Mouse (Mus musculus) kidney, postnatal 0 days (tissue): Measurements from ENCODE around the gene Kif1a. TPM values are rescaled to one million over a fixed set of nuclear protein-coding genes. Genes with fewer than 3 reads are reported as not detected.

Experiments used
- ATAC-seq: fragments of 200-750 bp; cut with Nextera tagmentation; replicated peaks from 2 replicates; pipeline ENCODE4 v1.8.0; 2017; ENCODE audit warnings: low read depth, moderate number of reproducible peaks, moderate TSS enrichment, moderate library complexity; ENCODE audit not compliant: low FRiP score
- DNase-seq: peaks from one replicate; pipeline ENCODE4 v3.0.0-alpha.2; 2016; ENCODE audit warnings: low spot score
- H3K27ac ChIP-seq: fragments of 300-500 bp; sonication (generic); 2 replicates; pipeline ENCODE4 v1.5.1; 2014; ENCODE audit warnings: mild to moderate bottlenecking
- H3K27me3 ChIP-seq: fragments of 300-500 bp; sonication (generic); 2 replicates; pipeline ENCODE4 v1.6.1; 2014; ENCODE audit warnings: low read length, mixed read lengths; ENCODE audit not compliant: insufficient read depth
- H3K36me3 ChIP-seq: fragments of 300-500 bp; sonication (generic); 2 replicates; pipeline ENCODE4 v1.6.1; 2014; ENCODE audit warnings: low read length, mixed read lengths; ENCODE audit not compliant: insufficient read depth
- H3K4me1 ChIP-seq: fragments of 300-500 bp; sonication (generic); replicated peaks from 2 replicates; pipeline ENCODE4 v1.6.1; 2014; ENCODE audit warnings: antibody characterized with exemption, low read length, mixed read lengths; ENCODE audit not compliant: insufficient read depth
- H3K4me2 ChIP-seq: fragments of 300-500 bp; sonication (generic); 2 replicates; pipeline ENCODE4 v1.6.1; 2014; ENCODE audit warnings: mild to moderate bottlenecking, low read length, moderate library complexity, mixed read lengths
- H3K4me3 ChIP-seq: fragments of 300-500 bp; sonication (generic); replicated peaks from 2 replicates; pipeline ENCODE4 v1.5.1; 2014; ENCODE audit warnings: low read depth, low read length
- H3K9ac ChIP-seq: fragments of 300-500 bp; sonication (generic); 2 replicates; pipeline ENCODE4 v1.6.1; 2014; ENCODE audit warnings: low read depth, low read length
- H3K9me3 ChIP-seq: fragments of 300-500 bp; sonication (generic); replicated peaks from 2 replicates; pipeline ENCODE4 v1.6.1; 2016; ENCODE audit warnings: low read length, inconsistent platforms, mixed read lengths
- CTCF ChIP-seq: IDR thresholded peaks from 2 replicates; pipeline ENCODE4 v1.5.1; 2016; ENCODE audit warnings: antibody characterized with exemption, low read depth, mild to moderate bottlenecking, moderate library complexity
- WGBS: fragments of 180-500 bp; shearing (Covaris S2); extraction: QIAGEN DNeasy Blood & Tissue Kit; methylation state at CpG from one replicate; pipeline ENCODE4 v1.1.7; 2014; 5-methylcytosine and 5-hydroxymethylcytosine counted together
- polyA plus RNA-seq: library from polyadenylated mRNA; unstranded; fragments of >200 nt; fragmentation: Nextera tagmentation; extraction: Ambion mirVana; gene quantifications from 2 replicates; pipeline ENCODE4 v1.2.1, GENCODE M21; 2015

Gene Kif1a
- polyA plus RNA-seq, 1 experiment from 2014 or later: 3.7 TPM

DNA sequence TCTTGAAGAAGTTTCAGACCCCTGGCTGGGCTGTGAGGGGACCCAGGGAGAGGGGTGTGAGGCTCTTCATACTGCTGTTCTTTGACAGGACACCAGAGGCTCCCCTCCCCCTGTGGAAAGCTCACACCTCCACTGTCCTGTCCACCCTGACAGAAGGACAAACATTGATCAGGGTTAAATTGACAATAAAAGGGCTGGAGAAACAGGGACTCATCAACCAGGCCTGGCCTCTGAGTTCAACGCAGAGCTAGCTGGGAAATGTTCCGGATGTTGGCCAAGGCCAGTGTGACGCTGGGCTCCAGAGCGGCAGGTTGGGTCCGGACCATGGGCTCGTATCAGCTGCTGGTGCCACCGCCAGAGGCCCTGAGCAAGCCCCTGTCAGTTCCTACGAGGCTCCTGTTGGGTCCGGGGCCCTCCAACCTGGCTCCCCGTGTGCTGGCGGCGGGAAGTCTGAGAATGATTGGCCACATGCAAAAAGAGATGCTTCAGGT is 33.3 kb upstream of the Kif1a start, which contains the start of gene Agxt:
Agxt (plus strand) TSS at position 205 of the 491 bp plus-strand sequence.
- WGBS: 89% methylated on average over 12 of the region's 12 CpGs
- no peak within 1 kb of the TSS for H3K27ac ChIP-seq
- no peak within 1 kb of the TSS for H3K4me3 ChIP-seq
- no peak within 1 kb of the TSS for H3K4me2 ChIP-seq
- H3K9me3 ChIP-seq: no peaks in the 10 kb centered on the region
- H3K9ac ChIP-seq: no peak within 1 kb of the TSS
- no peak for TF ChIP-seq CTCF
- ATAC-seq (no peak), DNase-seq (no peak)
- H3K27me3 ChIP-seq: no peaks in the 10 kb centered on the region
- no peaks in the 10 kb centered on the region for H3K4me1 ChIP-seq
- no peaks in the 10 kb centered on the region for H3K36me3 ChIP-seq

DNA sequence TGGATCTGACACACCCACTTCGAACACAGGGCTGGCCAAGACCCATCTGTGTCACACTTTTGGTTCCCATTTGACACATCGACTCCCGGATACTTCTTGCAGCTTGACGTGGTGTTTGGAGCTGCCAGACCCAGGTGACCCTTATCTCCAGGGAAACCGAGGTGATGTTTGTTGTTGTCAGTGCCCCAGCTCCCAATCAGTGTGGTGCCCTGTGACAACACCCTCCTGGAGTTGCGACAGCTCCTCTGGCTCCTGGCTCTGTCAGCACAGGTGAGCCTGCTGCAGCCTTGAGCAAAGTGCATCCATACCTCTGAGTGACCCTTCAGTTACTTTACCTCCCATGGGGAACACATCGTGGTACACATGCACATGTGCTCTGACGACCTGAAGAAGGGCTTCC is 30.9 kb upstream of the Kif1a start:
- no peaks in the 10 kb centered on the region for H3K27me3 ChIP-seq
- ATAC-seq (no peak), DNase-seq (no peak)
- H3K4me1 ChIP-seq: no peaks in the 10 kb centered on the region
- no peaks in the 10 kb centered on the region for H3K9me3 ChIP-seq
- no peaks in the 10 kb centered on the region for H3K36me3 ChIP-seq
- H3K27ac ChIP-seq: no peak overlapping the region
- no peak for TF ChIP-seq CTCF
- H3K4me2 ChIP-seq: no peak overlapping the region
- no peak overlapping the region for H3K4me3 ChIP-seq
- 66% methylated on average over 8 of the region's 8 CpGs for WGBS
- H3K9ac ChIP-seq: no peak overlapping the region

DNA sequence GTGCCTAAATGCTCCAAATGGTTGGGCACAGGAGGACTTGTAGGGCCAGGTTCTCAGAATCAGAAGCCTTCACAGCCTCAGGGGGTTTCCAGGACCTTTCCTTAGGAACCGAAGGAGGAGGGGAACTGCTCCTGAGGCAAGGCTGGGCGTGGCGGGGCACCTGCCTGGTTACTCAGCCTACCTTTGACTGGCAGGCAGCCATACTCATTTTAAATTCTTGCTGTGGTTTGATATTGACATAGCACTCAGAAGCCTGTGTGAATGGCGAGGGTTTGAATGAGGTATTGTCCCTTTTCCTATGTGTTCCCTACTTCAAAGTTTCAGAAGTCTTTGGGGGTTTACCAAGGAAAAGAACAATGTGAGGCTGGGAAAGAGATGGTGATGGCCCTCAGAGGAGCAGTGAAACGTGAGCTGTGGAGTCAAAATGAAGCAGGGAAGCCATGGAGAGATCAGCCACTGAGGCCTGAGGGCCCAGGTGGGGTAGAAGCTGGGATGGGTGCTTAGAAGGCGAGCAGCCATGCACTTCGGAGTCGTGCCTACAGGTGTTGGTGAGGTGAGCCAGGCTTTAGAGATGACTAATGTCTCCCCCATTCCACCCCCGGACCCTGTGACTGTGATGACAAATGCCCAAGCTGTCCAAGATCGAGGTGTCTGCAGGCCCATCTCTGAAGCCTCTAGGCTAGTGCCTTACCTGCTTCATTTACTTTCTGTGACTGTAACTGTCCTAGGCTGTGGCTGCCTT is 28.7 kb upstream of the Kif1a start:
- WGBS: 60% methylated on average over 10 of the region's 10 CpGs
- ATAC-seq: no peak
- H3K9me3 ChIP-seq: no peaks in the 10 kb centered on the region

DNA sequence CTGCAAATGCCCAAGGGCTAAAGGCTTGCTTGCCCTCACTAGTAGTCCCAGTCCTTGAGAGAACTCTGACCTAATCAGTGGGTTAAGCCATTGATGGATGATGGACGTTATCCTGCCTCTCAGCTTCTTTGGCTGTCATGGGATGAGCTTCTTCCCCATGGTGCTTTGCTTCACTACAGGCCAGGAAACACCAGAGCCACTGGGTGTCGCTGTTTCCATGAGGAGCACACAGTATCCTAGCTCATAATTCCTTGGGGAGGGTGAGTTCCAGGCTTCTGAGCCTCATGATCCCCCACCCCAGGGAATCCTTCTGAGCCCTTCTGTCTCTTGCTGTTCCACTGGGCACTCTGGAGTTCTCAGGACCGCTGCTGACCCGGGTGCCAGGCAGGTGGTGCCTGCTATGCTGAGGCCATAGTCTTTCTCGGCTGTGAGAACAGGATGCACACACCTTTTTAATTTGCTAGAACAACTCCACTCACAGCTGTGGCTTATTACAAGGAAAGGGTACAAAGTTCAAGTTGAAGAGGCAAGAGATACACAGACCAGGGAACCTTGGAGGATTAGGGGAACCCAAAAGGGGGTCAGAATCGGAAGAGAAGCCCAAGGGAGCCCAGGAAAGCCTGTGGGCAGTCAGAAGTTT is 27.1 kb upstream of the Kif1a start:
- Histone ChIP-seq H3K4me1 (no peaks in the 10 kb centered on the region), H3K9ac (no peak overlapping the region), H3K4me2 (no peak overlapping the region), H3K9me3 (no peaks in the 10 kb centered on the region), H3K4me3 (no peak overlapping the region), H3K27me3 (no peaks in the 10 kb centered on the region), H3K27ac (no peak overlapping the region), H3K36me3 (no peaks in the 10 kb centered on the region)
- peak; percentile 79 for TF ChIP-seq CTCF
- ATAC-seq (no peak; the same call in 1 of the 2 replicates), DNase-seq (peak; percentile 71)
- 24% methylated on average over 6 of the region's 6 CpGs for WGBS

More for the DNA sequence above, 28.7 kb upstream of the Kif1a start:
- no peak overlapping the region for H3K27ac ChIP-seq
- no peak overlapping the region for H3K4me2 ChIP-seq
- no peaks in the 10 kb centered on the region for H3K36me3 ChIP-seq
- H3K4me1 ChIP-seq: no peaks in the 10 kb centered on the region
- no peak for DNase-seq
- H3K27me3 ChIP-seq: no peaks in the 10 kb centered on the region
- no peak overlapping the region for H3K9ac ChIP-seq
- no peak overlapping the region for H3K4me3 ChIP-seq
- no peak for TF ChIP-seq CTCF

DNA sequence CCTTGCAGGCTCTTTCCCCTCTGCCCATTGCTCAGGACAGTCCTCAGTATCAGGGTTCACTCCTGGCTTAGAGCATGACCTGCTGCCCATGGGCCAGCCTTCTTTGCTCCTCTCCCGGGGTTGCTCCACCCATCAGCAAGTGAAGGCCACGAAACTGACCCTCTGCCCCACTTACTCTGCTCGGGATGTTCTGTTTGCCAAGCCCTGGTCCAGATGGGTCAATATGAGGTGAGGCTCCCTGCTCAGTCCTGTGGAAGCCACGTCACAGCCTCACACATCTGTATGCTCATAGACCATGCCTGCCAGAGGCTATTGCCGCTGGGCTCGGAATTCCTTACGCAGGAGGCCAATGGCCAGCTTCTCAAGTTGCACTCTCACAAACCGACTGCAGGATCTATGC is 26.5 kb upstream of the Kif1a start:
- Histone ChIP-seq H3K4me1 (no peaks in the 10 kb centered on the region), H3K27ac (no peak overlapping the region), H3K9me3 (no peaks in the 10 kb centered on the region), H3K36me3 (no peaks in the 10 kb centered on the region), H3K27me3 (no peaks in the 10 kb centered on the region), H3K4me3 (no peak overlapping the region), H3K4me2 (no peak overlapping the region), H3K9ac (no peak overlapping the region)
- 78% methylated on average over 8 of the region's 8 CpGs for WGBS
- TF ChIP-seq CTCF: no peak
- DNase-seq (no peak), ATAC-seq (no peak)

DNA sequence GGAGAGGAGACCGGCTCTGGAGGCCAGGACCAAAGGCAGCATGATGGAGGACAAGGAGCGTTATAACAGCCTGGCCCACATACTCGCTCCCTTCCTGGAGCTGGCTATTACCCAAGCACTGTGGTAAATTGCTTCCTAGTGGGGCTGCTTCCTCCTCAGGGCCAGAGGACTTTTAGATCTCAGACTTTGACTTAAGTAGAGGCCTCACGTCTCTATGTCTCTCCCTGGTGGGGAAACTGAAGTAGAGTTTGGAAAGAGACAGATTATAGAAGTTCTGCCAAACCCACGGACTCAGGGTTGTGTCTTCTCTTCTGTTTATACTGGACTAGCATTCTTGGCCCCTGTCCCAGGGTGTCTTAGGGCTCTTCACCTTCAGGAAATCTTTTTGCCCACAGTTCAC is 23.5 kb upstream of the Kif1a start:
- Histone ChIP-seq H3K9me3 (no peaks in the 10 kb centered on the region), H3K4me3 (no peak overlapping the region), H3K4me2 (no peak overlapping the region), H3K27me3 (no peaks in the 10 kb centered on the region), H3K9ac (no peak overlapping the region), H3K27ac (no peak overlapping the region), H3K4me1 (no peaks in the 10 kb centered on the region), H3K36me3 (no peaks in the 10 kb centered on the region)
- 54% methylated on average over 5 of the region's 5 CpGs for WGBS
- DNase-seq (peak; percentile 52), ATAC-seq (no peak)
- peak; percentile 50; the same call in 1 of the 2 replicates for TF ChIP-seq CTCF
